In the genomic region with DNA sequence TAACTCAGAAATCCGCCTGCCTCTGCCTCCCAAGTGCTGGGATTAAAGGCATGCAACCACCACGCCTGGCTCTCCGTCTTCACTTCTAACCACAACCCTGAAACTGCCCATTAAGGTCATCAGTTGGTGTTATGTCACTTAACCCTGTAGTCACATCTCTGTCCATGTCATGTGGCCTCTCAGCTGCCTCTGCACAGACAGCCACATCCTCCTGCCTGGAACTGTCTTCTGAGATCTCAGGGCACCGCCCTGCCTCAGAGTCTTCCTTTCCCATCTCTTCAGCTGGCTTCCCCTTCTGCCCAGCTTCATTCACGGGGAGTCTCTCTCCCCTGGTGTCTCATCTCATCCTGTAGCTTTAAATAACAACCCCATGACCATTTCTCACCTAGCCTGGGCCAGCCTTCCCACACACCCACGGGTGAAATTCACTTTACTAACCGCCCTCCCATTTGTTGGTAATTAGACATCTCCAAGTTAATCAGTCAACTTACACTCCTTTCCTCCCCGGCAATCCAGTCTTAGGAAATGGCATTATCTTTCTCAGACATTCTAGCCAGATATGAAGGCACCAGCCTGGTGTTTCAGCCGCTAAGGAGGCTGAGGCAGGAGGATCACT, we compare ENCODE assay signal across 18 mouse cellular contexts. TPM values are rescaled to one million over a fixed set of nuclear protein-coding genes. Genes with fewer than 3 reads are reported as not detected.
DNase-seq lines count a peak whose midpoint lies in the region; ATAC-seq and TF ChIP-seq lines count a peak whose summit lies in the region.
"Had no signal": no experiment of that assay in that cellular context is flagged by ENCODE, and none has a peak within 500 bp of the region (broad histone marks: within the 10 kb centered on the region; RNA-seq: fewer than 3 reads in every experiment).

No protein-coding gene starts in this region.

- no peak for ATAC-seq in lung, postnatal 0 days
- ATAC-seq in liver, postnatal 0 days: no peak
- no peak for ATAC-seq in cerebellum, adult (ENCODE audit: insufficient number of reproducible peaks, low FRiP score, low TSS enrichment)
- ATAC-seq: midbrain, embryonic 13.5 days had no signal

- H3K4me2 ChIP-seq in lung, postnatal 0 days (replicated peaks; ENCODE audit: low read depth, low read length): no peak overlapping the region
- no peak overlapping the region for H3K4me2 ChIP-seq in liver, postnatal 0 days (ENCODE audit: low read depth, low read length)
- H3K4me2 ChIP-seq: embryonic facial prominence, embryonic 15.5 days; heart, embryonic 15.5 days; hindbrain, embryonic 12.5 days; midbrain, embryonic 13.5 days had no signal

- 0 out of 2 replicates have a peak, but pooled peaks cover 6% of the 10 kb centered on the region for H3K36me3 ChIP-seq in lung, postnatal 0 days (ENCODE audit: insufficient read depth, low read length)
- H3K36me3 ChIP-seq in liver, postnatal 0 days (replicated peaks; ENCODE audit: insufficient read depth, low read length): no peaks in the 10 kb centered on the region
- H3K36me3 ChIP-seq: embryonic facial prominence, embryonic 15.5 days; G1E; heart, embryonic 15.5 days; hindbrain, embryonic 12.5 days; midbrain, embryonic 13.5 days had no signal

- H3K27me3 ChIP-seq in lung, postnatal 0 days (replicated peaks; ENCODE audit: insufficient read depth, low read length): no peaks in the 10 kb centered on the region
- H3K27me3 ChIP-seq in liver, postnatal 0 days (ENCODE audit: insufficient read depth, low read length): no peaks in the 10 kb centered on the region
- H3K27me3 ChIP-seq: embryonic facial prominence, embryonic 15.5 days; heart, embryonic 15.5 days had no signal

- intact Hi-C loops in left cerebral cortex, postnatal 4 days (cut with DNase I): no loop called here

- TF ChIP-seq CTCF in lung, postnatal 0 days (IDR thresholded peaks at IDR 0.05): no peak
- TF ChIP-seq CTCF in liver, postnatal 0 days (IDR thresholded peaks at IDR 0.05; ENCODE audit: low read depth): no peak

- no peak for TF ChIP-seq EP300 in lung, postnatal 0 days (IDR thresholded peaks at IDR 0.05)
- TF ChIP-seq EP300 in liver, postnatal 0 days (IDR thresholded peaks at IDR 0.05; ENCODE audit: low read depth): no peak

- 72% methylated on average over 9 of the region's 9 CpGs for WGBS in lung, postnatal 0 days
- WGBS in liver, postnatal 0 days (ENCODE audit: insufficient replicate concordance): 44% methylated on average over 9 of the region's 9 CpGs

- H3K4me1 ChIP-seq in lung, postnatal 0 days (ENCODE audit: insufficient read depth, low read depth, low read length): peaks cover 7% of the 10 kb centered on the region; the same call in 1 of the 2 replicates
- peaks cover 19% of the 10 kb centered on the region for H3K4me1 ChIP-seq in liver, postnatal 0 days (ENCODE audit: insufficient read depth)

- peak; percentile 63 for DNase-seq in kidney, adult 11 months
- DNase-seq in kidney, postnatal 4 days: no peak
- peak; percentile 62 for DNase-seq in lung, postnatal 36 days
- no peak for DNase-seq in lung, postnatal 0 days (ENCODE audit: low spot score)
- DNase-seq in liver, postnatal 0 days: no peak
- no peak for DNase-seq in left cerebral cortex, postnatal 4 days
- no peak for DNase-seq in layer of hippocampus, postnatal 36 days
- DNase-seq: cerebellum, adult 9-10 months; right cerebral cortex, postnatal 25 days; thymus, postnatal 4 days had no signal

- no peak overlapping the region for H3K27ac ChIP-seq in lung, postnatal 0 days (ENCODE audit: low read length)
- H3K27ac ChIP-seq in liver, postnatal 0 days (ENCODE audit: low read depth): peak overlapping the region; percentile 59; the same call in 1 of the 2 replicates
- H3K27ac ChIP-seq: embryonic facial prominence, embryonic 15.5 days; heart, embryonic 15.5 days; hindbrain, embryonic 12.5 days; midbrain, embryonic 13.5 days had no signal

- H3K9ac ChIP-seq in lung, postnatal 0 days (replicated peaks; ENCODE audit: low read depth): no peak overlapping the region
- no peak overlapping the region for H3K9ac ChIP-seq in liver, postnatal 0 days (replicated peaks)
- H3K9ac ChIP-seq: embryonic facial prominence, embryonic 15.5 days; heart, embryonic 15.5 days; hindbrain, embryonic 12.5 days; midbrain, embryonic 13.5 days had no signal

- H3K4me3 ChIP-seq in lung, postnatal 0 days (ENCODE audit: low read depth, low read length): no peak overlapping the region
- H3K4me3 ChIP-seq in liver, postnatal 0 days (ENCODE audit: low read depth, low read length): no peak overlapping the region
- H3K4me3 ChIP-seq: embryonic facial prominence, embryonic 15.5 days; heart, embryonic 15.5 days; hindbrain, embryonic 12.5 days; midbrain, embryonic 13.5 days had no signal

- no peaks in the 10 kb centered on the region for H3K9me3 ChIP-seq in lung, postnatal 0 days (ENCODE audit: low read length)
- H3K9me3 ChIP-seq in liver, postnatal 0 days (ENCODE audit: low read length): no peaks in the 10 kb centered on the region
- H3K9me3 ChIP-seq: embryonic facial prominence, embryonic 15.5 days; G1E; heart, embryonic 15.5 days; hindbrain, embryonic 12.5 days; midbrain, embryonic 13.5 days had no signal

RNA-seq across cellular contexts. Expression of a gene that starts 3.3 kb away (rescaled TPM):
- 12.0 and 13.6 TPM in 2 replicates for polyA plus RNA-seq in lung, postnatal 0 days (2015; fragmentation: Nextera tagmentation; extraction: Ambion mirVana)
- polyA plus RNA-seq in liver, postnatal 0 days (2015; fragmentation: Nextera tagmentation; extraction: Ambion mirVana): 2.8 and 3.6 TPM in 2 replicates
- total RNA-seq in left cerebral cortex, postnatal 4 days (2021): 1 to 10 TPM; 6.4 to 8.7 TPM
- total RNA-seq in layer of hippocampus, postnatal 36 days (2021): 1 to 10 TPM; 8.2 to 8.8 TPM
- total RNA-seq: G1E had no signal
- polyA plus RNA-seq: G1E had no signal

RNA-seq across cellular contexts. Expression of a gene that starts 3.6 kb away (rescaled TPM):
- polyA plus RNA-seq in lung, postnatal 0 days (2015; fragmentation: Nextera tagmentation; extraction: Ambion mirVana): 11.9 and 13.1 TPM in 2 replicates
- polyA plus RNA-seq in liver, postnatal 0 days (2015; fragmentation: Nextera tagmentation; extraction: Ambion mirVana): 1.1 and 1.4 TPM in 2 replicates
- under 1 TPM; 0.30 to 0.97 TPM for total RNA-seq in left cerebral cortex, postnatal 4 days (2021)
- 1 to 10 TPM in 1 of 2 experiments, under 1 TPM in 1; 0.90 to 1.2 TPM for total RNA-seq in layer of hippocampus, postnatal 36 days (2021)
- total RNA-seq: G1E had no signal
- polyA plus RNA-seq: G1E had no signal

RNA-seq across cellular contexts. Expression of a gene that starts 6.7 kb away (rescaled TPM):
- 4.4 and 6.7 TPM in 2 replicates for polyA plus RNA-seq in lung, postnatal 0 days (2015; fragmentation: Nextera tagmentation; extraction: Ambion mirVana)
- polyA plus RNA-seq in liver, postnatal 0 days (2015; fragmentation: Nextera tagmentation; extraction: Ambion mirVana): 0.46 and 0.83 TPM in 2 replicates
- total RNA-seq in left cerebral cortex, postnatal 4 days (2021): 1 to 10 TPM in 1 of 2 experiments, under 1 TPM in 1; 0.93 to 1.3 TPM
- 1 to 10 TPM; 2.1 to 3.1 TPM for total RNA-seq in layer of hippocampus, postnatal 36 days (2021)
- total RNA-seq: G1E had no signal
- polyA plus RNA-seq: forebrain, embryonic 11.5 days; G1E; neural tube, embryonic 11.5 days had no signal

RNA-seq across cellular contexts. Expression of a gene that starts 10.4 kb away (rescaled TPM):
- polyA plus RNA-seq in lung, postnatal 0 days (2015; fragmentation: Nextera tagmentation; extraction: Ambion mirVana): 36.0 and 37.8 TPM in 2 replicates
- polyA plus RNA-seq in liver, postnatal 0 days (2015; fragmentation: Nextera tagmentation; extraction: Ambion mirVana): 14.5 and 15.2 TPM in 2 replicates
- total RNA-seq in left cerebral cortex, postnatal 4 days (2021): 100 to 1,000 TPM; 117 to 129 TPM
- total RNA-seq in layer of hippocampus, postnatal 36 days (2021): 100 to 1,000 TPM; 101 to 122 TPM

RNA-seq across cellular contexts. Expression of a gene that starts 20.1 kb away (rescaled TPM):
- 283 and 286 TPM in 2 replicates for polyA plus RNA-seq in lung, postnatal 0 days (2015; fragmentation: Nextera tagmentation; extraction: Ambion mirVana)
- 199 and 203 TPM in 2 replicates for polyA plus RNA-seq in liver, postnatal 0 days (2015; fragmentation: Nextera tagmentation; extraction: Ambion mirVana)
- total RNA-seq in left cerebral cortex, postnatal 4 days (2021): 100 to 1,000 TPM; 661 to 680 TPM
- total RNA-seq in layer of hippocampus, postnatal 36 days (2021): 100 to 1,000 TPM; 352 to 354 TPM

Comparison
In these comparisons a context has a peak if more than half of its experiments do, and no peak if none do; other contexts are left out.
1. DNase-seq: peak in kidney, adult 11 months (single experiment) and lung, postnatal 36 days (single experiment); none in kidney, postnatal 4 days (0 of 2), lung, postnatal 0 days (single experiment), liver, postnatal 0 days (single experiment), left cerebral cortex, postnatal 4 days (single experiment) and layer of hippocampus, postnatal 36 days (0 of 2).